Mouse (Mus musculus) intestine, postnatal 0 days (tissue): Measurements from ENCODE around the gene Abca16. TPM values are rescaled to one million over a fixed set of nuclear protein-coding genes. Genes with fewer than 3 reads are reported as not detected.

ENCODE experiments used
- ATAC-seq: fragments of 200-750 bp; cut with Nextera tagmentation; 2 replicates; pipeline ENCODE4 v1.8.0; 2017; ENCODE audit warnings: mild to moderate bottlenecking, moderate TSS enrichment, moderate library complexity
- H3K27ac ChIP-seq: fragments of 300-500 bp; sonication (generic); 2 replicates; pipeline ENCODE4 v1.5.1; 2014; ENCODE audit warnings: mild to moderate bottlenecking, low read depth, low read length, moderate library complexity
- H3K27me3 ChIP-seq: fragments of 300-500 bp; sonication (generic); replicated peaks from 2 replicates; pipeline ENCODE4 v1.6.1; 2014; ENCODE audit warnings: low read length, mixed read lengths; ENCODE audit not compliant: control insufficient read depth, insufficient read depth
- H3K36me3 ChIP-seq: fragments of 300-500 bp; sonication (generic); 2 replicates; pipeline ENCODE4 v1.6.1; 2014; ENCODE audit warnings: mild to moderate bottlenecking, moderate library complexity; ENCODE audit not compliant: control insufficient read depth, insufficient read depth
- H3K4me1 ChIP-seq: fragments of 300-500 bp; sonication (generic); replicated peaks from 2 replicates; pipeline ENCODE4 v1.6.1; 2014; ENCODE audit warnings: antibody characterized with exemption, low read length, mixed read lengths; ENCODE audit not compliant: control insufficient read depth, insufficient read depth
- H3K4me2 ChIP-seq: fragments of 300-500 bp; sonication (generic); replicated peaks from 2 replicates; pipeline ENCODE4 v1.6.1; 2014; ENCODE audit warnings: low read depth, mild to moderate bottlenecking, moderate library complexity
- H3K4me3 ChIP-seq: fragments of 300-500 bp; sonication (generic); 2 replicates; pipeline ENCODE4 v1.5.1; 2014; ENCODE audit warnings: low read depth, low read length
- H3K9ac ChIP-seq: fragments of 300-500 bp; sonication (generic); 2 replicates; pipeline ENCODE4 v1.6.1; 2014; ENCODE audit warnings: mild to moderate bottlenecking, low read depth, low read length
- H3K9me3 ChIP-seq: fragments of 300-500 bp; sonication (generic); 2 replicates; pipeline ENCODE4 v1.6.1; 2016; ENCODE audit warnings: mixed run types; ENCODE audit not compliant: control insufficient read depth
- CTCF ChIP-seq: sonication (generic); IDR thresholded peaks from 2 replicates; pipeline ENCODE4 v1.5.1; 2016; ENCODE audit warnings: low read depth, mild to moderate bottlenecking, control low read depth, antibody characterized with exemption, moderate library complexity
- WGBS: fragments of 180-500 bp; shearing (Covaris S2); extraction: QIAGEN DNeasy Blood & Tissue Kit; methylation state at CpG from one replicate; pipeline ENCODE4 v1.1.7; 2014; 5-methylcytosine and 5-hydroxymethylcytosine counted together
- polyA plus RNA-seq: library from polyadenylated mRNA; unstranded; fragments of >200 nt; fragmentation: Nextera tagmentation; extraction: Ambion mirVana; gene quantifications from 2 replicates; pipeline ENCODE4 v1.2.1, GENCODE M21; 2015

The Abca16 gene
- polyA plus RNA-seq = not detected in 2 replicates

GRCm38 (mm10) chr7:120409447-120409846 lies at the start of gene Abca16:
Gene Abca16, plus strand, starts transcription at chr7:120409647.
- Histone ChIP-seq H3K4me2 (no peak within 1 kb of the TSS), H3K36me3 (no peaks in the 10 kb centered on the region), H3K9ac (no peak within 1 kb of the TSS), H3K9me3 (no peaks in the 10 kb centered on the region), H3K27me3 (no peaks in the 10 kb centered on the region), H3K27ac (no peak within 1 kb of the TSS), H3K4me3 (no peak within 1 kb of the TSS), H3K4me1 (no peaks in the 10 kb centered on the region)
- no peak for TF ChIP-seq CTCF
- no peak for ATAC-seq
- 75% methylated on average over 10 of the region's 10 CpGs for WGBS

DNA sequence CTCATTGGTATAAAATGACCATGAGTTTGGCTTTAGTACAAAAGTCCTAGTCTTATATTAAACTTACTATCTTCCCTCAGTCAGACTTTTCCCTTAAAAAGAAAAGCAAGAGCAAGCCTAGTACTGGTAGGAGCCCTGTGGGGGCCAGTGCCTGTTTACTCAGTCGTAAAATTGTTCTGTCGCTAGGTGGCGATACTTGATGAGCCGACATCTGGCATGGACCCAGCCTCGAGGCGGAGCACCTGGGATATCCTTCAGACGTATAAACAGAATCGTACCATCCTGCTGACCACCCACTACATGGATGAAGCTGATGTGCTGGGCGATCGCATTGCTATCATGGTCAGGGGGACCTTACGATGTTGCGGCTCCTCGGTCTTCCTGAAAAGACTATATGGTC lies 48.3 kb upstream of the Abca16 start:
- Histone ChIP-seq H3K36me3 (no peaks in the 10 kb centered on the region), H3K27ac (no peak overlapping the region), H3K4me1 (no peaks in the 10 kb centered on the region), H3K9me3 (no peaks in the 10 kb centered on the region), H3K27me3 (no peaks in the 10 kb centered on the region), H3K9ac (no peak overlapping the region), H3K4me2 (no peak overlapping the region), H3K4me3 (no peak overlapping the region)
- WGBS = 43% methylated on average over 13 of the region's 13 CpGs
- no peak for ATAC-seq
- TF ChIP-seq CTCF = peak; percentile 25; the same call in 1 of the 2 replicates

DNA sequence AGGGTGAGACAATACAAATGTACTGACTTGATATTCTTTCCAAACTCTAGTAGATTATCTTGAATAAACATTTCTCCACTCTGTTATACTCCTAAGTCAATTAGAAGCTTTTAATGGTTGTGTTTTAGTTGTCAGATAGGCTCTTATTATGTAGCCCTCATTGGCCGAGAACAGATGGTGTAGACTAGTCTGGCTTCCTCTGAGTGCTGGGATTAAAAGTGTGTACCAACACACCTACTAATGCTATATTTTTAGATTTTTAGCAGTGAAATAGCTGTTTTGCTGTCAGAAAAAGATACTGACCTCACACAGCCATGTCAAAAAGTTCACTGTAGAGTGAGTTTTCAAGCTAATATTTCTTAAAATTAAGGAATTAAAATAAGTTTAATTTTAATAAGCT lies 2.9 kb downstream of the Abca16 start:
- no peak for TF ChIP-seq CTCF
- Histone ChIP-seq H3K27me3 (no peaks in the 10 kb centered on the region), H3K27ac (no peak overlapping the region), H3K4me2 (no peak overlapping the region), H3K4me3 (no peak overlapping the region), H3K9me3 (no peaks in the 10 kb centered on the region), H3K4me1 (no peaks in the 10 kb centered on the region), H3K36me3 (no peaks in the 10 kb centered on the region), H3K9ac (no peak overlapping the region)
- WGBS = 76% methylated on average over 1 of the region's 1 CpGs
- no peak for ATAC-seq

GRCm38 (mm10) chr7:120426625-120427024 lies 17.2 kb downstream of the Abca16 start:
- WGBS = 25% methylated on average over 3 of the region's 3 CpGs
- no peak for TF ChIP-seq CTCF
- Histone ChIP-seq H3K27me3 (no peaks in the 10 kb centered on the region), H3K4me1 (no peaks in the 10 kb centered on the region), H3K9ac (no peak overlapping the region), H3K4me3 (no peak overlapping the region), H3K27ac (no peak overlapping the region), H3K9me3 (no peaks in the 10 kb centered on the region), H3K4me2 (no peak overlapping the region), H3K36me3 (no peaks in the 10 kb centered on the region)
- no peak for ATAC-seq

DNA sequence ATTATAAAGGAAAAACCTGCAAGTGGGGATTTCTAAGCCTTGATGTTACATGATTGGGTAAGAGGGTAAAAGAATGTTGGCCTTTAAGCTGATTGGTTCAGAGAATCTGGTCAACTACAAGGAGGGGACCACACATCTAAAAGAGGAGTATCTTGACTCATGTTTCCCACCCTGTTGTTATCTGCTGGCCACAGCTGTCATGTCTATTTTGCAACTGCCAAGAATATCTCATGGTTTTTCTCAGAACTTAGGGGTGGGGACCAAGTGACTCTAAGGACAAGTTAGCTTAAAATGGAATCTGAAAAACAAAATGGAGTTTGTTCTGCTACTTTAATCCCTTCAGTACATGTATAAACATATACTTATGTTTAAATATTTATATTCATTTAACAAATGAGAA lies 22.0 kb downstream of the Abca16 start:
- Histone ChIP-seq H3K4me2 (no peak overlapping the region), H3K9me3 (no peaks in the 10 kb centered on the region), H3K27me3 (no peaks in the 10 kb centered on the region), H3K9ac (no peak overlapping the region), H3K4me1 (no peaks in the 10 kb centered on the region), H3K27ac (no peak overlapping the region), H3K36me3 (no peaks in the 10 kb centered on the region), H3K4me3 (no peak overlapping the region)
- no peak for ATAC-seq
- no peak for TF ChIP-seq CTCF

GRCm38 (mm10) chr7:120503891-120504662 lies 94.6 kb downstream of the Abca16 start:
- no peaks in the 10 kb centered on the region for H3K4me1 ChIP-seq
- no peaks in the 10 kb centered on the region for H3K9me3 ChIP-seq
- WGBS = 16% methylated on average over 31 of the region's 31 CpGs
- no peak for TF ChIP-seq CTCF
- no peaks in the 10 kb centered on the region for H3K27me3 ChIP-seq
- peak overlapping the region; percentile 25 for H3K4me3 ChIP-seq
- peak overlapping the region; percentile 58 for H3K4me2 ChIP-seq
- H3K27ac ChIP-seq = no peak overlapping the region
- H3K9ac ChIP-seq = 0 out of 2 replicates have a peak overlapping the region, but pooled peaks have one; percentile 26
- H3K36me3 ChIP-seq = no peaks in the 10 kb centered on the region
- ATAC-seq = no peak
